Comparison of ENCODE assay signal across 9 mouse cellular contexts in the genomic region with DNA sequence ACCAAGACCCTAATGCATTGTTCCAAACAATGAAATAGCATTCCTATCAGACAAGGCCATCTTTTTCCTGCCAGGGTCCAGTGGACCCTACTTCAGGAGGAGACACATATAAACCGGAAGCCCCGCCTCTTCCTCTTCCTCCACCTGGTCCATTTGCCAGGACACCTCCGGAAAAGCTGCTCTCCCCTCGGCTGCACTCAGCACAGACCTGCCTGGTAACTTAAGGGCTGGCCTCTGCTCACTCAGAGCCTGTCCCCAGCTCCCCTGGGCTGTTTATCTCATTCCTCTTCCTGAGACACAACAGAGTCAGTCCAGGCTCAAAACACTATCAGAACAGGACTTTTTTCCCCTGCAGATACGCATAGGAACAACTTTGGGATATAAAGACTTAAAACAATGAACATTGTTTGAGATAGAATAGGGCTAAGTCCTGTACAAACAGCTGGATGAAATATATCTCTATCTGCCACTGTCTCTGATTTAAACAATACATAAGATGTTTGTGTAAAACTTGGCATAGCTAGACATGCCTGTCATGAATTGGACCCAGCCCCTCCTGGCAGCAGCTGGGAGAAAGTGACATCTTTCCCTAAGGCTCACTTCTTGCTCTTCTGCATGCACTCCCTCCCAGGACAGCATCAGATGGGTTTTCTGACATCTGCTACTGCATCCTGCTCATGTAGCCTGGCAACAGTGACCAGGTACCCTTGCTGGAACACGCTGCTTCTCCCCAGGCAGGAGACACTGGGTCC.
DNase-seq lines count a peak whose midpoint lies in the region; ATAC-seq lines count a peak whose summit lies in the region.
"Had no signal": no experiment of that assay in that cellular context is flagged by ENCODE, and none has a peak within 500 bp of the region (broad histone marks: within the 10 kb centered on the region; RNA-seq: fewer than 3 reads in every experiment).

No protein-coding gene starts in this region.

- H3K27me3 ChIP-seq in heart, embryonic 12.5 days (replicated peaks) = no peaks in the 10 kb centered on the region
- no peaks in the 10 kb centered on the region for H3K27me3 ChIP-seq in kidney, embryonic 16.5 days (ENCODE audit: insufficient read depth, low read length)
- H3K27me3 ChIP-seq: midbrain, embryonic 12.5 days had no signal

- H3K9me3 ChIP-seq in heart, embryonic 12.5 days (replicated peaks) = no peaks in the 10 kb centered on the region
- no peaks in the 10 kb centered on the region for H3K9me3 ChIP-seq in kidney, embryonic 16.5 days (ENCODE audit: low read length)
- H3K9me3 ChIP-seq: midbrain, embryonic 12.5 days had no signal

- H3K4me1 ChIP-seq in heart, embryonic 12.5 days (replicated peaks) = peaks cover 5% of the 10 kb centered on the region; the same call in 1 of the 2 replicates
- H3K4me1 ChIP-seq in kidney, embryonic 16.5 days (ENCODE audit: insufficient read depth, low read length) = no peaks in the 10 kb centered on the region
- H3K4me1 ChIP-seq: midbrain, embryonic 12.5 days had no signal

- no peak overlapping the region for H3K4me3 ChIP-seq in heart, embryonic 12.5 days
- no peak overlapping the region for H3K4me3 ChIP-seq in kidney, embryonic 16.5 days (ENCODE audit: low read length)
- H3K4me3 ChIP-seq: midbrain, embryonic 12.5 days had no signal

- no peak overlapping the region for H3K9ac ChIP-seq in heart, embryonic 12.5 days
- H3K9ac ChIP-seq in kidney, embryonic 16.5 days (replicated peaks; ENCODE audit: low read length) = no peak overlapping the region; the same call in 1 of the 2 replicates
- H3K9ac ChIP-seq: midbrain, embryonic 12.5 days had no signal

- peak overlapping the region; percentile 60 for H3K27ac ChIP-seq in heart, embryonic 12.5 days (ENCODE audit: poor library complexity, severe bottlenecking)
- peak overlapping the region; percentile 88 for H3K27ac ChIP-seq in kidney, embryonic 16.5 days (ENCODE audit: low read length)
- H3K27ac ChIP-seq: midbrain, embryonic 12.5 days had no signal

- 47% methylated on average over 6 of the region's 6 CpGs for WGBS in heart, embryonic 12.5 days
- 62% methylated on average over 6 of the region's 6 CpGs for WGBS in kidney, embryonic 16.5 days

- no peaks in the 10 kb centered on the region for H3K36me3 ChIP-seq in heart, embryonic 12.5 days
- H3K36me3 ChIP-seq in kidney, embryonic 16.5 days (ENCODE audit: insufficient read depth, low read length) = no peaks in the 10 kb centered on the region
- H3K36me3 ChIP-seq: midbrain, embryonic 12.5 days had no signal

- peak; percentile 90 for ATAC-seq in heart, embryonic 12.5 days (ENCODE audit: insufficient number of reproducible peaks, low FRiP score)
- ATAC-seq in kidney, embryonic 16.5 days (ENCODE audit: low FRiP score, low TSS enrichment) = peak; percentile 87

- no peak overlapping the region for H3K4me2 ChIP-seq in heart, embryonic 12.5 days
- no peak overlapping the region for H3K4me2 ChIP-seq in kidney, embryonic 16.5 days (replicated peaks; ENCODE audit: low read depth, low read length)
- H3K4me2 ChIP-seq: midbrain, embryonic 12.5 days had no signal

- DNase-seq in embryo, embryonic 10.5 days (ENCODE audit: low spot score) = peak; percentile 13
- DNase-seq in embryo, embryonic 10 days (ENCODE audit: low spot score) = no peak
- peak; percentile 87 for DNase-seq in lung, postnatal 25 days (ENCODE audit: low spot score)
- DNase-seq in right cerebral cortex, postnatal 36 days (ENCODE audit: low spot score in 2 of 2) = no peak
- no peak for DNase-seq in urinary bladder, adult 2 months (ENCODE audit: low spot score)
- no peak for DNase-seq in cerebellum, postnatal 25 days

Comparison
In these comparisons a context has a peak if more than half of its experiments do, and no peak if none do; other contexts are left out.
1. DNase-seq: peak in embryo, embryonic 10.5 days (single experiment) and lung, postnatal 25 days (single experiment); none in embryo, embryonic 10 days (single experiment), right cerebral cortex, postnatal 36 days (0 of 2), urinary bladder, adult 2 months (single experiment) and cerebellum, postnatal 25 days (0 of 2).